Mouse (Mus musculus): ENCODE results near the gene Pigr.

- TF ChIP-seq CTCF (IDR thresholded peaks at IDR 0.05; ENCODE audit: borderline replicate concordance, insufficient read depth, low read length) (no peak), POLR2A (IDR thresholded peaks at IDR 0.05; ENCODE audit: low read depth, low read length) (no peak)
Measured at GRCm38 (mm10) chr1:130795331-130795730, 31.2 kb upstream of the Pigr start.

All from embryonic fibroblast, embryonic 13.5 days (primary cell).